Mouse (Mus musculus): ENCODE measurements around the gene Hspb7.
A peak's percentile ranks its signal among the peaks of the same experiment; 100 is the strongest.

Gene Hspb7

DNA sequence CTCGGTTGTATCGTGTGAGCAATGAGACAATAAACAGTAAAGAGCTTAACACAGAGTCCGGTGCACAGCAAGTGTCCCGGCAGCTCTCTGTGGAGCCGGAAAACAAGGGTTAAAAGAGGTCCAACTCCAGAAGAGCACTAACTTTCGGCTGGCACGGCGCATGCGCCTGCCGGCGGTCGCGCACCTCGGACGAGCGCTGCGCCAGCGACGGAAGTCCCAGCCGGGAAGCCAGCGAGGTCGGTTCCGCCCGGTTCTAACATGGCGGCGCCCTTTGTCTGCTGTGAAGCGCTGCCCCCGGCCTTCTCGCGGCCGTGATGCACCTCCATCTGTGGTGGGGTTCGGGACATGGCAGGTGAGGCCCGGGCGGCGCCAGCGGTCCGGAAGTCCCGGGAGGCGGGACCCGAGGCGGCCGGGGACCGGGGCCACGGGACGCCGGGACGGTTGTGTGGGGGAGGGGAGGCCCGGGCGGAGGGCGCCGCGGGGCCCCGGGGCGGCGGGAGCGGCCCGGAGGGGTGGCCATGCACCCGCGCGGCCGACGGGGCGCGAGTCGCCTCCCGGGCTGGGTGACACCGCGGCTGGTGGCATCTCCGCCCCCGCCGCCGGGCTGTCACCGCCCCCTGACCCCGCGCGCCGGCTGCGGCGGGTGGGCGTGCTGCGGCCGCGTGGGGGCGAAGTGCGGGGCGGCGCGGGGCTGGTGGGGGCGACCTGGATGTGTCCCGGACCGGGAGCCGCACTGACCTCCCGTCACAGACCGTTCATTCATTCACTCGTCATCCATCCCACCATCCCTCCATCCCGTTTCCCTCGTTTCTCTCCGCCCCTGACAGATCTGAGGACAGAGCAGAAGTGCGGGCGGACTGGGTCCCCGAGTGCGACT lies 24.1 kb downstream of the Hspb7 start, which contains the start of gene Zbtb17:
Gene Zbtb17, plus strand, starts transcription at position 204 of the 877 bp plus-strand sequence.
- DNase-seq (ENCODE audit: low read depth, low spot score) = peak; percentile 83

DNA sequence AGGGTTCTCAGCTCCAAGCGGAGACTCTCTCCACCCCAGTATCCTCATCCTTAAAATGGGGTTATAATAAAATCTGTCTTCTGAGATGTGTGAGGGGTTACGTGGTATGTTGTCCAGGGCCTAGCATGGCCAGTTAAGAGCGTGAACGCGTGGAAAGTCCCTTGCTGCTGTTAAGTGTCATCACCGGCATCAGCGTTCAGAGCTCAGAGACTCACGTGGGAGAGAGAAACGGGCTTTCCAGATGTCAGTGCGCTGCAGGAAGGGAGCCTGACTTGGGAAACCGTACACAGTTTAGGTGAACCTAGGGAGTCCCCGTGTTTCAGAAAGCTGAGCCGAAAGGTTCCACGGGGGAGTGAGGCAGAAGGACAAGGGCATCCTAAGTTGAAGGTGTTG lies 24.7 kb downstream of the Hspb7 start:
- DNase-seq (ENCODE audit: low read depth, low spot score) = no peak

DNA sequence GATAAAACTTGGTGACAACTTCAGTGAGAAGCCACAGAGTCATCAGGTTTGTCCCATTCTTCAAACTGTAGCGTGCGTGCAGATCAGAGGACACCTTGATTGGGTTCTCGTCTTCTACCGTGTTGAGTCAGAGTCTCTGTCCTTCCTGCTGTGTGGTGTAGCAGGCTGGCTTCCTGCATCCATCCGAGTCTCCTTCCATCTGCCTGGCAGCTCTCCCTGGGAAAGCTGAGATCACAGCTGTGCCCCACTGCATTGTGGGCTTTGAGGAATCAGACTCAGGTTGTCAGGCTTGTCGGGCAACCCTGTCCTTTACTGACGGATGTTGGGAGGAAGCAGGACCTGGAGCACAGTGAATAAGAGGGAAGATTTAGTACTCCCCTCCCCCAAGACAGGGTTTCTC lies 25.6 kb downstream of the Hspb7 start:
- no peak for DNase-seq (ENCODE audit: low read depth, low spot score)

GRCm38 (mm10) chr4:141451251-141451650 lies 30.7 kb downstream of the Hspb7 start:
- DNase-seq (ENCODE audit: low read depth, low spot score) = no peak

GRCm38 (mm10) chr4:141451916-141452450 lies 31.4 kb downstream of the Hspb7 start:
- no peak for DNase-seq (ENCODE audit: low read depth, low spot score)

GRCm38 (mm10) chr4:141454581-141455350 lies 34.2 kb downstream of the Hspb7 start:
- no peak for DNase-seq (ENCODE audit: low read depth, low spot score)

GRCm38 (mm10) chr4:141455526-141455925 lies 34.9 kb downstream of the Hspb7 start:
- no peak for DNase-seq (ENCODE audit: low read depth, low spot score)

DNA sequence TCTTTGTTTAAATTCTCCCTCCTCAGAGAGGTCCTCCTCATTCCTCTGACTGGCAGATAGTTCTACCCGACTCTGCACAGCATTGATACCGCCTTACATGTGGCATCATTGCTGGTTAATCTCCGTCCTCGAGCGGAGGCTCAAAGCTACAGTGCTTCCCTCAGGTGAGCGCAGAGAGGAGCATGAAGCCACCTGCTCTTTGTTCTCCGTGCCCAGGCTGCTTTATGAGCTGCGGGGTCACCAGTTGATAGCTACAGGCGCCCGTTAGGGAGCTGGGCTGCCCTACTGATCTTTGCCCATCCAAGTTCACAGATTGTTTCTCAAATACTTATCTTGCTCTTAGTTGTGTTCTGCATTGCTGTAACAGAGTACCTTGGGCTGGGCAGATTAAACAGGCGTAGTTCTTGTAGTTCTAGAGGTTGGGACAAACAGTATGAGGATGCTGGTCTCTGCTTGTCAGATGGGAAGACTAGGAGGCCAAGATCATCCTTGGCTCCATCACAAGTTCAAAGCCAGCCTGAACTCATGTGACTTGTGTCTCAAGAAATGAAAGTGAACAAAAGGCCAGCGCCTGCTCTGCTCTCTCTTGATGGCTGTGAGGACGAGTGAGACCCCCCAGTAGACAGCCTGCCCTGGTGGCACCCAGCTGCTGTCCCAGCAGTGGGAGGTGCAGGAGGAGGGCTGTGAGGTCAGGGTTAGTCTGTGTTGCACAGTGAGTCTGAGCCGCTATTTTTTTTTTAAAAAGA lies 35.8 kb downstream of the Hspb7 start:
- DNase-seq (ENCODE audit: low read depth, low spot score) = no peak

DNA sequence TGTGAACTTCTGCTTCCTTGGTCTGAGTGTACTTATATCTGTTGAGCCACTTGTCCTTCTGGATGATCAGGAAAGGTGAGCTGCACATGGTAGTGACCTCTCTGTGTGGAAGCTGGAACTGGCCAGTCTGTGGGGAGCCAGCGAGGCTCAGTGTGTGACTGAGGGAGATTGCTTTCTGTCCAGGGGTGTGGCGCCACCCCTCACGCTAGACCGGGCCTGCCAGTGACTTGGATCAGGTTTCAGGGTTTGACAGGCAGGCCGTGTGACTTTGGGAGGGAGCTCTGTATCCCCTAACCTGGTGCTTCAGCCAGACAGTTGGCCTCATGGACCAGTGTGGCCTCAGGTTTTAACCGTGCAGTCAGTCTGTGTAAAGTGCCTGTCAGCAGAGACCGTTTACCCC lies 37.7 kb downstream of the Hspb7 start:
- no peak for DNase-seq (ENCODE audit: low read depth, low spot score)

DNA sequence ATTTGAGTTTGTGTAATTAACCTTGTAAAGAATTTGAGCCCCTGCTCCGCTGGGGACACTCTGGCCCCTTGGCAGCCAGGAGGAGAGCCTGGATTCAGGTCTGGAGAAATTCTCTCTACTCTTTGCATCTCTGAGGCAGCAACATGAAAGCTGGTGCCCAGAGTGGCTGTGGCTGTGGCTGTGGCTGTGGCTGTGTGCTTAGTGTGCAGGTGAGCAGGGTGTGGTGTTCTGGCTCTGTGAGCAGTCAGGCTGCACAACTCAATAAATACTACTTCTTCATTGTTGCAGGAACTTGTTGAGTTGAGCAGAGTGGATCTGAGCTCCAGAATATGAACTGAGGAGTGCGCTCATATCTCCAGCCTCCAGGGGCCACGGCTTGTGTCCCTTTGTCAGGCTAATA lies 38.3 kb downstream of the Hspb7 start:
- DNase-seq (ENCODE audit: low read depth, low spot score) = no peak

GRCm38 (mm10) chr4:141459766-141460165 lies 39.2 kb downstream of the Hspb7 start:
- DNase-seq (ENCODE audit: low read depth, low spot score) = no peak

- DNase-seq (ENCODE audit: low read depth, low spot score) = no peak
Observed at GRCm38 (mm10) chr4:141460481-141460880, 39.9 kb downstream of the Hspb7 start.

GRCm38 (mm10) chr4:141461088-141461487 lies 40.5 kb downstream of the Hspb7 start:
- no peak for DNase-seq (ENCODE audit: low read depth, low spot score)

DNA sequence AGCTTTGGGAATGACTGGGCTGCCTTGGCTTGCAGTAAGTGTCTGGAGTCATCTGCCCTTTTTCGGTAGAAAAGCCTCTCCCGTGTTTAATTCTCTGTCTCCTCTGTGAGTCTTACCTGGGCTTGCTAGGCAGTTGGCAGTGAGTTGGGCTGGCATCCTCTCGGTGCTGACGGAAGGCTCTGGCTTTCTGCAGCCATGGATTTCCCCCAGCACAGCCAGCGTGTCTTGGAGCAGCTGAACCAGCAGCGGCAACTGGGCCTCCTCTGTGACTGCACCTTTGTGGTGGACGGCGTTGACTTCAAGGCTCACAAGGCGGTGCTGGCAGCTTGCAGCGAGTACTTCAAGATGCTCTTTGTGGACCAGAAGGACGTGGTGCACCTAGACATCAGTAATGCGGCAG lies 41.0 kb downstream of the Hspb7 start:
- no peak for DNase-seq (ENCODE audit: low read depth, low spot score)

DNA sequence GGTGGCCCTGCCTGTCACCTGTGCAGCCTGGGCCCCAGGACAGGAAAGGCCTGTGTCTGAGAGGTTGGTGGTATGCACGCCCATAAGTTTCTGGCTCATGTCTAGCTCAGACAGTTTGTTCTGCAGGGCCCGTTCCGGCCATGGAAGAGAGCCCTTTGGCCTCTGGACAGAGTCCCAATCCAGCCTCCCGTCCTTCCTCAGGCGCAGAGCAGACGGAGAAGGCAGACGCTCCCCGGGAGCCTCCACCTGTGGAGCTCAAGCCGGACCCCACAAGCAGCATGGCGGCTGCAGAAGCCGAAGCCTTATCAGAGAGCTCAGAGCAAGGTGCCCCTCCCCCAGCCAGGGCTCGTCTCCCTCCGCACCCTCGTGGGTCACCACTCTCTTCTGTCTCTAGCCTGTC lies 42.9 kb downstream of the Hspb7 start:
- DNase-seq (ENCODE audit: low read depth, low spot score) = no peak

DNA sequence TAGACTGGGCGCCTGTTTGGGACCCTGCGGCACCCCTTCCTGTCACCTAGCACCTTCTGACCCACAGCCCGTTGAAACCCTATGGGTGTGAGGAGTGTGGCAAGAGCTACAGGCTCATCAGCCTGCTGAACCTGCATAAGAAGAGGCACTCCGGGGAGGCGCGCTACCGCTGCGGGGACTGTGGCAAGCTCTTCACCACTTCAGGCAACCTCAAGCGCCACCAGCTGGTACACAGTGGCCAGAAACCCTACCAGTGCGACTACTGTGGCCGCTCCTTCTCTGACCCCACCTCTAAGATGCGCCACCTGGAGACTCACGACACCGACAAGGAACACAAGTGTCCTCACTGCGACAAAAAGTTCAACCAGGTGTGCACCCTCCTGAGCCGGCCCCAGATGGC lies 44.1 kb downstream of the Hspb7 start:
- no peak for DNase-seq (ENCODE audit: low read depth, low spot score)

- no peak for DNase-seq (ENCODE audit: low read depth, low spot score)
Observed at GRCm38 (mm10) chr4:141465512-141466288, 45.1 kb downstream of the Hspb7 start.

DNA sequence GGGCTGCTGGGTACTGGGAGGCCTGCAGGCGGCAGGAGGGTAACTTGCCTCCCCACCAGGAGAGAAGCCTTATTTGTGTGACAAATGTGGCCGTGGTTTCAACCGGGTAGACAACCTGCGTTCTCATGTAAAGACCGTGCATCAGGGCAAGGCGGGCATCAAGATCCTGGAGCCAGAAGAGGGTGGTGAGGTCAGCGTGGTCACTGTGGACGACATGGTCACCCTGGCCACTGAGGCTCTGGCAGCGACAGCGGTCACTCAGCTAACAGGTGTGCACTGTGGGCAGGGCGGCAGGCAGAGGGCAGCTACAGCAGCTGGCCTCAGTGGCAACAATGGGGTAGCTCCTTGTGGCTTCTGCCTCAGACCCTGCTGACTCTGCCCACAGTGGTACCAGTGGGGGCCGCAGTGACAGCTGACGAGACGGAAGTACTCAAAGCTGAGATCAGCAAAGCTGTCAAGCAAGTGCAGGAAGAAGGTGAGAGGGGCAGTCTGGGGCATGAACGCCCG lies 45.8 kb downstream of the Hspb7 start:
- no peak for DNase-seq (ENCODE audit: low read depth, low spot score)

- no peak for DNase-seq (ENCODE audit: low read depth, low spot score)
Observed at GRCm38 (mm10) chr4:141466844-141467580, 46.4 kb downstream of the Hspb7 start.

- DNase-seq (ENCODE audit: low read depth, low spot score) = no peak
Observed at GRCm38 (mm10) chr4:141467581-141467927, 47.0 kb downstream of the Hspb7 start.
